Mouse (Mus musculus) heart, embryonic 12.5 days (tissue): ENCODE data around the gene Ces1g. TPM values are rescaled to one million over a fixed set of nuclear protein-coding genes. Genes with fewer than 3 reads are reported as not detected.

Experiments used
- ATAC-seq: fragments of 200-750 bp; cut with Nextera tagmentation; 2 replicates; pipeline ENCODE4 v1.8.0; 2017; ENCODE audit warnings: moderate TSS enrichment, moderate library complexity; ENCODE audit not compliant: insufficient number of reproducible peaks, low FRiP score
- H3K27ac ChIP-seq: fragments of 300-500 bp; sonication (generic); 2 replicates; pipeline ENCODE4 v1.5.1; 2016; ENCODE audit warnings: mild to moderate bottlenecking, moderate library complexity; ENCODE audit not compliant: poor library complexity, severe bottlenecking
- H3K27me3 ChIP-seq: fragments of 300-500 bp; sonication (generic); replicated peaks from 2 replicates; pipeline ENCODE4 v1.6.1; 2016; ENCODE audit warnings: mild to moderate bottlenecking, moderate library complexity
- H3K36me3 ChIP-seq: fragments of 300-500 bp; sonication (generic); 2 replicates; pipeline ENCODE4 v1.6.1; 2016; ENCODE audit warnings: mild to moderate bottlenecking, moderate library complexity
- H3K4me1 ChIP-seq: fragments of 300-500 bp; sonication (generic); replicated peaks from 2 replicates; pipeline ENCODE4 v1.6.1; 2016; ENCODE audit warnings: mild to moderate bottlenecking
- H3K4me2 ChIP-seq: fragments of 300-500 bp; sonication (generic); 2 replicates; pipeline ENCODE4 v1.6.1; 2016; ENCODE audit warnings: mild to moderate bottlenecking, moderate library complexity
- H3K4me3 ChIP-seq: fragments of 300-500 bp; sonication (generic); 2 replicates; pipeline ENCODE4 v1.5.1; 2016; ENCODE audit warnings: mild to moderate bottlenecking
- H3K9ac ChIP-seq: fragments of 300-500 bp; sonication (generic); 2 replicates; pipeline ENCODE4 v1.6.1; 2016; ENCODE audit warnings: mild to moderate bottlenecking, moderate library complexity
- H3K9me3 ChIP-seq: fragments of 300-500 bp; sonication (generic); replicated peaks from 2 replicates; pipeline ENCODE4 v1.6.1; 2016; ENCODE audit warnings: mild to moderate bottlenecking, moderate library complexity
- WGBS: fragments of 180-500 bp; shearing (Covaris S2); methylation state at CpG from one replicate; pipeline ENCODE4 v1.1.7; 2016; 5-methylcytosine and 5-hydroxymethylcytosine counted together
- polyA plus RNA-seq: library from polyadenylated mRNA; unstranded; fragments of >200 nt; fragmentation: Nextera tagmentation; extraction: Ambion mirVana; gene quantifications from 2 replicates; pipeline ENCODE4 v1.2.1, GENCODE M21; 2016

Ces1g gene
- not detected in 2 replicates for polyA plus RNA-seq

DNA sequence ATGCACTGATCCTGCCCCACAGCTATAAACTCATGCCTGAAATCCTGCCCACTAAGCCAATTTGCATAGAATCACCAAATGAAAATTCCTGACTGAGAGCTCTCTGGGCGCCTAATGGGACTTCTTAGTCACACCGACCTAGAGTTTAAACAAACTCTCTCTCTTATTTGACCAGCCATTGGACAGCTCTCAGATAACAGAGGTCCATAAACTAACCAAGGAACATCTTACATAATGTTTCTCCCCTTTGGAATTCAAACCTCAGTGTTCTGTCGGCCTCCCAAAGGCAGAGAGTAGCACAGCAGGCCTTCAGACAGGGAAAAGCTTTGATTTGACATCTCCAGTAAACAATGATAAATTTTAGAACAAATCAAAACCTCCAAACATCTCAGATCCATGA, at the start of gene Ces1g:
TSS of gene Ces1g (minus strand) at position 102 of the 400 bp plus-strand sequence.
- no peaks in the 10 kb centered on the region for H3K36me3 ChIP-seq
- H3K9ac ChIP-seq: no peak within 1 kb of the TSS
- H3K27ac ChIP-seq: no peak within 1 kb of the TSS
- no peak within 1 kb of the TSS for H3K4me3 ChIP-seq
- H3K4me2 ChIP-seq: no peak within 1 kb of the TSS
- WGBS: 56% methylated on average over 3 of the region's 3 CpGs
- ATAC-seq: no peak
- H3K27me3 ChIP-seq: no peaks in the 10 kb centered on the region
- H3K4me1 ChIP-seq: no peaks in the 10 kb centered on the region
- no peaks in the 10 kb centered on the region for H3K9me3 ChIP-seq

DNA sequence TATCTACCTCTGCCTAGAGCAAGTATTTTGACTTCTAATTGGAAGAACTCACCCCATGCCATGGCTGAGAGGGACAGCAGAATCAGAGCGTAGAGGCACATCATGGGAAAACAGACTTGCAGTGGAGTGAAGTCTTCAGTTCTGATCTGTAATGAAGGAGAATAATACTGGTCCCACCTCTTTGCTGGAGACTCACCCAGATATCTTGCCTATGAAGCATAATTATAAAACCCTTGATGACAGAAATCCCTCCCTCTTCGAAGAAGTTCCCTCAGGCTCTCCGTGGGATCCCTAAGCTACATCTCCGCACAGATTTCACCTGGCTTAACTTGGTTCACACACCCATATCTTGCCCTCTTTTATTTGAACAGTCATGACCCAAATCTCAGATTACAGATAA, 42.5 kb upstream of the Ces1g start, which contains the start of gene Ces1h:
TSS of gene Ces1h (minus strand) at position 101 of the 400 bp plus-strand sequence.
- Histone ChIP-seq H3K9ac (no peak within 1 kb of the TSS), H3K9me3 (no peaks in the 10 kb centered on the region), H3K27me3 (no peaks in the 10 kb centered on the region), H3K4me1 (no peaks in the 10 kb centered on the region), H3K27ac (no peak within 1 kb of the TSS), H3K4me3 (no peak within 1 kb of the TSS), H3K36me3 (no peaks in the 10 kb centered on the region), H3K4me2 (no peak within 1 kb of the TSS)
- ATAC-seq: no peak
- 82% methylated on average over 4 of the region's 4 CpGs for WGBS

DNA sequence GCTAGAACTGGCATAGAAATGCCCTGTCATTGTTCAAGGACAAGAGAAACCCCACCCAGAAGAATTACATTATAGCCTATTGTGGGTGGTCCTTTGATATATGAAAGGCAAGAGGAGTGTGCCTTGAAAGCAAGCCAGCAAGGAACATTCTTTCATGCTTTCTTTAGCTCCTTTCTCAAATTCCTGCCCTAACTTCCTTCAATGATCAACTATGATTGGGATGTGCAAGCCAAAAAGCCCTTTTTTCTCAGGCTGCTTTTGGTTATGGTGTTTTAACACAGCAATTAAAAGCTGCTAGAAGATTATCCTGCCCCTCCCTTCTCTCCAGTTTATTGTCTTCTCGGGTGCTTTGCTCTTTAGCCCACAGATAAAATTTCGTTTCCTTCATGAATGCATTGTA, 32.4 kb upstream of the Ces1g start:
- Histone ChIP-seq H3K4me2 (no peak overlapping the region), H3K27ac (no peak overlapping the region), H3K4me1 (no peaks in the 10 kb centered on the region), H3K9me3 (no peaks in the 10 kb centered on the region), H3K4me3 (no peak overlapping the region), H3K27me3 (no peaks in the 10 kb centered on the region), H3K9ac (no peak overlapping the region), H3K36me3 (no peaks in the 10 kb centered on the region)
- no peak for ATAC-seq
- WGBS: 43% methylated on average over 2 of the region's 2 CpGs

DNA sequence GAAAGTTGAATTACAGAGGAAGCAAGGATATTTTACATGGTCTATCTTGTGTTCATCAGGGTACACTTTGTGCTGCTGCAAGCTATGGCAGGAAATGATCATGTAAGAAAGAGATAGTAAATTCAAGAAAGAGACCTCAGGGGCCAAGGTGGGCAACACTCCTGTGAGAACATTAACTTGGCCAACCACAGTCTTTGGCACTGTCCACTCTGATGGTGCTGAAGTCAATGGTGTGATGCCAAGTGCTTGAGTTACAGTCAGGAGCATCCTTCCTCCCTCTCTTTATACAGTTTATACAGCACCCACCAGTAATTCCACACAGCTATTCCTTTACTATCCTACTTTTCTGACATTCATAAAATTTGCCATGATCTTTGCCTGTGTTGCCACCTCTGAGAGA, 23.0 kb upstream of the Ces1g start:
- ATAC-seq: no peak
- H3K27me3 ChIP-seq: no peaks in the 10 kb centered on the region

DNA sequence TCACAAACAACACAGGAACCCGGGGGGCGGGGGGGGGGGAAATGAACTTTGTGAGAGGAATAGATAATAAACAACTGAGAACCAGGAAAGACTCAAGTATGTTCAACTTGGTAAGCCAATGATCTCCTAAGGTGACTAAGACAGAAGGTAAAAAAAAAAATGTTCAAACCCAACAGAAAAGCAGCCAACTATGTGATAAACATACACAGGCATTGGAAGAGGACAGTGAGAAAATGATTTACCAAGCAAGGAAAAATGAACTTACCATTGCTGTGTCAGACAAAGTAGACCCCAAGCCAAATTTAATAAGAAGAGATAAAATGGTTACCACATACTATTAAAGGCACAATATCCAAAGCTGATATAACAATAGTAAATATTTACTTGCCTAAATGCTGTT, 2.4 kb upstream of the Ces1g start:
- no peak for ATAC-seq
- Histone ChIP-seq H3K4me1 (no peaks in the 10 kb centered on the region), H3K9me3 (no peaks in the 10 kb centered on the region)

More for the DNA sequence above, 23.0 kb upstream of the Ces1g start:
- no peaks in the 10 kb centered on the region for H3K9me3 ChIP-seq
- H3K4me3 ChIP-seq: no peak overlapping the region
- H3K4me1 ChIP-seq: no peaks in the 10 kb centered on the region
- H3K27ac ChIP-seq: no peak overlapping the region
- no peaks in the 10 kb centered on the region for H3K36me3 ChIP-seq
- no peak overlapping the region for H3K4me2 ChIP-seq
- no peak overlapping the region for H3K9ac ChIP-seq

DNA sequence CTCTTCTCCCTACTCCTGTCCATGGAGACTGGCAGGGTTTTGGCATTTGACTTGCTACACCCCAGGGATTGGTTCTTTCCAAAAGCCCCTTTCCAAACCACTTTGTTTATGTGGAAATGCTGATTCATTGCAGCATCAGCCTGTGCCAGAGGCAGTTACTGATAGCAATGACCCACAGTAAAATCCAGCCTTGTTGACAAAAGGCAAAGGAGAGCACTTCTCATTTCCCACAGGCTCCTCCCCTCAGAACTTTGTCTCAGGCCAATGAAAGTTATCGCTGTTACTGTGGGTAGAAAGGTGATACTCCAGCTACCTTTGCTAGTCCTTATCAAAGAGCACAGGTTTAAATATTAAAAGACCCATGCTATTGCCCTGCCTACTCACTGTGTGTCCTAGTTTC, 4.4 kb downstream of the Ces1g start:
- H3K4me3 ChIP-seq: no peak overlapping the region
- no peak overlapping the region for H3K4me2 ChIP-seq
- no peaks in the 10 kb centered on the region for H3K4me1 ChIP-seq
- no peaks in the 10 kb centered on the region for H3K36me3 ChIP-seq
- no peaks in the 10 kb centered on the region for H3K27me3 ChIP-seq
- no peak overlapping the region for H3K9ac ChIP-seq
- no peak overlapping the region for H3K27ac ChIP-seq
- 80% methylated on average over 1 of the region's 1 CpGs for WGBS
- no peak for ATAC-seq
- H3K9me3 ChIP-seq: no peaks in the 10 kb centered on the region; the same call in 1 of the 2 replicates

More for the DNA sequence above, 2.4 kb upstream of the Ces1g start:
- H3K4me3 ChIP-seq: no peak overlapping the region
- 78% methylated on average over 2 of the region's 2 CpGs for WGBS
- no peak overlapping the region for H3K9ac ChIP-seq
- no peaks in the 10 kb centered on the region for H3K27me3 ChIP-seq
- H3K27ac ChIP-seq: no peak overlapping the region
- no peaks in the 10 kb centered on the region for H3K36me3 ChIP-seq
- no peak overlapping the region for H3K4me2 ChIP-seq

DNA sequence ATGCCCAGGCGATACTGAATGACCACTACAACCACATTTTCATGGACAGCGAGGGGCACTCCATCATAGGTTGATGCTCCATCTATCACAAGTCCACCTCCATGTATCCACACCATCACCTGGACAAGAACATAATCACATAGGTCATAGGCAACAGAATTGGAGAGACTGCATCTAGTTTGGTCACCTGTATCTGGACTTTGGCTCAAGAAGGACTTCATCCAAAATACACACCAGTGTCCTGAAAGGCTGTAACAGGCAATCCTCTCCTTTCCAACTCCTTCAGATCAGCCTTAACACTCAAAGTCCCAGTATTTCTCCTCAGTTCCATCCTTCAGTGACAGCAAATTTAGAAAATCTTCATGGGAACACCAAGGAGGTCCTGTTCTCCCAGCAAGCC, 6.0 kb downstream of the Ces1g start:
- ATAC-seq: no peak
- H3K27me3 ChIP-seq: no peaks in the 10 kb centered on the region
- H3K9me3 ChIP-seq: no peaks in the 10 kb centered on the region; the same call in 1 of the 2 replicates
- H3K27ac ChIP-seq: no peak overlapping the region
- no peaks in the 10 kb centered on the region for H3K36me3 ChIP-seq
- no peaks in the 10 kb centered on the region for H3K4me1 ChIP-seq
- H3K4me3 ChIP-seq: no peak overlapping the region
- H3K4me2 ChIP-seq: no peak overlapping the region
- 80% methylated on average over 2 of the region's 2 CpGs for WGBS
- H3K9ac ChIP-seq: no peak overlapping the region

DNA sequence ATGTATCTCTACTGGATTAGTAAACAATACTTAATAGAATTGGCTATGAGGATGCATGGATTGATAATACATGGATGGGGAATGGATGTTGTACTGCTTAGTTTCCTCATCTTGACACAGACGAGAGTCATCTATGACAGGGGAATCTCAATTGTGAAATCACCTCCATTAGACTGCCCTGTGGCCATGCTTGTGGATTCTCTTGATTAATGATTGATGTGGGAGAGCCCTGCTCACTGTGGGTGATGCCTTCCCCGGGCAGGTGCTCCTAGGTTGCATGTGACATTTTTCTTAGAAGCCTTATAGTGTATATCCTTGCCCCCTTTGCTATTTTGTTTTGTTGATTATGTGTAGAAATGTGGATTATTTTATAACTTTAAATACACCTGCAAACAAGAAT, 12.0 kb downstream of the Ces1g start:
- Histone ChIP-seq H3K9ac (no peak overlapping the region), H3K4me3 (no peak overlapping the region), H3K27me3 (no peaks in the 10 kb centered on the region), H3K4me1 (no peaks in the 10 kb centered on the region), H3K4me2 (no peak overlapping the region), H3K9me3 (no peaks in the 10 kb centered on the region; the same call in 1 of the 2 replicates), H3K36me3 (no peaks in the 10 kb centered on the region), H3K27ac (no peak overlapping the region)
- 70% methylated on average over 2 of the region's 2 CpGs for WGBS
- no peak for ATAC-seq

DNA sequence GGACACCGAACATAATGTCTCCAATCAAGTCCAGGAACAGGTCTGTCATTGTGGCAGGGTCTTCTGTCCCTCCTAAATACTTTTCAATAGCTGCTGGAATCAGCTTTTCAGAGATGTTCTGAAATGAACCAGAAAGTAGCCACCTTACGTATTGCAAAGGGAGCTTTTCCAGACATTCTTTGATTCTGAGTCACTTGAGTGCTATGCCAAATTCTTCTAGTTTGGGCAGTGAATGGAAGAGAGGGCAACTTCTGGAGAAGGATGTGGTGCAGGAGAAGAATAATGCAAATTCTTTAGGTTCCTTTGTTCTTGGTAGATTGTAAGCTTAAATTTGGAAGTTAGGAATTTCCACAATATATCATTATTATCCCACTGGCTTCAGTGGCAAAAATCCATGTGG, 20.1 kb downstream of the Ces1g start:
- Histone ChIP-seq H3K9ac (no peak overlapping the region), H3K4me2 (no peak overlapping the region), H3K4me1 (no peaks in the 10 kb centered on the region), H3K27me3 (no peaks in the 10 kb centered on the region), H3K4me3 (no peak overlapping the region), H3K9me3 (no peaks in the 10 kb centered on the region), H3K36me3 (no peaks in the 10 kb centered on the region), H3K27ac (no peak overlapping the region)
- no peak for ATAC-seq
- WGBS: 78% methylated on average over 2 of the region's 2 CpGs

DNA sequence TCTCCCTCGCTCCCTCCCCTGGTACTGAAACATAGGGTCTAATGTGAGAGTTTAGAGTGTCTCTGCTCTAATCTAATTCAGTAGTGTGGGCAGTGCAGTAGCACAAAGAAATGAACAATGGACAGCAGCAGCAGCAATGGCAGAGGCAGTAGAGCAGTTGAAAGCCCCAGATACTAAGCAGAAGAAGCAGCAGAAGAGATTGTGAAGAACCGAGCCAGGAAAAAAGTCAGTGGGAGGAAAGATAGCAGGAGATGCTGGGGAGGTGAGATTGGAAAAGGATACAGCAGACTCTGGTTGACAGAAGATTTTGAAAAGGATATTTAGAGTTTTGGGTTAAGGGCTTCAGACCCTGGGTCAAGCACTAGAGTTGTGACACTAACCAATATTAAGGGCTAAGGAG, 21.6 kb downstream of the Ces1g start:
- H3K27me3 ChIP-seq: no peaks in the 10 kb centered on the region
- H3K4me3 ChIP-seq: no peak overlapping the region
- H3K4me2 ChIP-seq: no peak overlapping the region
- 65% methylated on average over 2 of the region's 2 CpGs for WGBS
- H3K9ac ChIP-seq: no peak overlapping the region
- no peak for ATAC-seq
- no peaks in the 10 kb centered on the region for H3K9me3 ChIP-seq
- H3K27ac ChIP-seq: no peak overlapping the region
- H3K36me3 ChIP-seq: no peaks in the 10 kb centered on the region
- H3K4me1 ChIP-seq: no peaks in the 10 kb centered on the region

DNA sequence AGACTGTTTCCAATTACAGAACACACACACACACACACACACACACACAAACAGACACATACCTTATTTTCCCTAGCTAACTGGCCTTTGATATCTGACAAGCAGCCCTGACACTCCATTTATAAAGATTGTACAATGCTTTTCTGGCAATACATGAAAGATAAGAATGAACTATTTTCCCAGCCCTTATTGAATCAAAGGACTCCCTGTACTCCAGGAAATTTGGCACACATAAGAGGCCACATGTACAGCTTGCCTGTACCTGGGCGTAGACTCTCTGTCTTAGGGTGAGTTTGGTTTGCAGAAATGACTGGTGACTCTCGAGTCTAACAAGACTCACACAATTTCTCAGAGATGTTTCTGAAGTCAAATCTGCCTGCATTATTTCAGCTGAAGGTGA, 53.2 kb downstream of the Ces1g start:
- no peak overlapping the region for H3K27ac ChIP-seq
- no peaks in the 10 kb centered on the region for H3K27me3 ChIP-seq
- no peak for ATAC-seq
- no peak overlapping the region for H3K9ac ChIP-seq
- H3K9me3 ChIP-seq: no peaks in the 10 kb centered on the region; the same call in 1 of the 2 replicates
- no peak overlapping the region for H3K4me2 ChIP-seq
- H3K36me3 ChIP-seq: no peaks in the 10 kb centered on the region
- no peak overlapping the region for H3K4me3 ChIP-seq
- whole genome bisulfite sequencing: 63% methylated on average over 2 of the region's 2 CpGs
- no peaks in the 10 kb centered on the region for H3K4me1 ChIP-seq

DNA sequence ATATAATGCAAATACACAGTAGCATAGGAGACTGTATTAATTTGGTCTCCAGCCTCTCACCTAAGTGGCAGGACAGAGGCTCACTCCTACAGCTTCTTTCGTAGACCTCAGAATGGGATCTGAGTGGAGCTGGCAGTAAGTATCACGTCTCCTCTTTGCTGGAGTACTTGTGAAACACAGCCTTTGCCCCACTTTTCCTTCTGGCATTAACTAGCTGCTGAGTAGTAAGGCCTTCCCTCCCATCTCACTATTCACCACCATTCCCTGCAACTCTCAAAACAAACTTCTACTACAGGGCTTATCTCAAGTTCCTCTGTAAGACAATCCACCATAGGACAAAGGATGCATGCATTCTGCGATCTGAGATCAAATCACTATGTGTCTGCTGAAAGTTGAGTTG, 54.8 kb downstream of the Ces1g start:
- Histone ChIP-seq H3K36me3 (no peaks in the 10 kb centered on the region), H3K4me1 (no peaks in the 10 kb centered on the region), H3K27me3 (no peaks in the 10 kb centered on the region), H3K4me2 (no peak overlapping the region), H3K9me3 (no peaks in the 10 kb centered on the region; the same call in 1 of the 2 replicates), H3K27ac (no peak overlapping the region), H3K9ac (no peak overlapping the region), H3K4me3 (no peak overlapping the region)
- WGBS: 75% methylated on average over 3 of the region's 3 CpGs
- ATAC-seq: no peak
